Mouse (Mus musculus) naive thymus-derived CD4-positive, alpha-beta T cell, adult 5 months (primary cell): ENCODE data around the gene Ehd1. TPM values are rescaled to one million over a fixed set of nuclear protein-coding genes. Genes with fewer than 3 reads are reported as not detected.

Experiments
- polyA plus RNA-seq: library from polyadenylated mRNA; unstranded; fragments of 100-300 nt; shearing (Covaris generic); gene quantifications from one replicate; pipeline ENCODE4 v1.2.1, GENCODE M21; 2017

Gene Ehd1
- polyA plus RNA-seq, result 15.0 TPM

GRCm38 (mm10) chr19:6276426-6277421 is at the start of gene Ehd1:
Gene Ehd1, plus strand, starts transcription at chr19:6276725.

GRCm38 (mm10) chr19:6235084-6236052 is 41.2 kb upstream of the Ehd1 start, which contains the start of gene Ppp2r5b:
Gene Ppp2r5b, minus strand, starts transcription at chr19:6235872.

GRCm38 (mm10) chr19:6241274-6242107 is 35.0 kb upstream of the Ehd1 start, which contains the start of gene Atg2a:
Gene Atg2a, plus strand, starts transcription at chr19:6241668.

GRCm38 (mm10) chr19:6306137-6306551 is 29.6 kb downstream of the Ehd1 start, which contains the start of gene Cdc42bpg:
Gene Cdc42bpg, plus strand, starts transcription at chr19:6306456.

GRCm38 (mm10) chr19:6334673-6335457 is 58.3 kb downstream of the Ehd1 start, which contains the start of gene Men1:
Gene Men1, plus strand, starts transcription at chr19:6334979.

GRCm38 (mm10) chr19:6340524-6341452 is 64.3 kb downstream of the Ehd1 start, which contains the start of gene Map4k2:
Gene Map4k2, plus strand, starts transcription at chr19:6341135.

Other genes starting within 250 kb of the Ehd1 start
- 69.3 TPM for gene Syvn1, start 230.1 kb upstream of the Ehd1 start, polyA plus RNA-seq
- 37.0 TPM for gene Mrpl49, start 218.9 kb upstream of the Ehd1 start, polyA plus RNA-seq
- gene Fau, start 218.9 kb upstream of the Ehd1 start, polyA plus RNA-seq, result 1,034 TPM
- gene Znhit2, start 215.5 kb upstream of the Ehd1 start, polyA plus RNA-seq, result 20.1 TPM
- gene Tm7sf2, start 208.4 kb upstream of the Ehd1 start, polyA plus RNA-seq, result 15.6 TPM
- 109 TPM for gene Vps51, start 199.5 kb upstream of the Ehd1 start, polyA plus RNA-seq
- not detected for gene Tmem262, start 196.7 kb upstream of the Ehd1 start, polyA plus RNA-seq
- 0.80 TPM for gene Gm28374, start 194.5 kb upstream of the Ehd1 start, polyA plus RNA-seq
- 27.6 TPM for gene Zfpl1, start 191.8 kb upstream of the Ehd1 start, polyA plus RNA-seq
- 0.58 TPM for gene Cdca5, start 191.7 kb upstream of the Ehd1 start, polyA plus RNA-seq
- not detected for gene AC131692.1, start 182.3 kb upstream of the Ehd1 start, polyA plus RNA-seq
- not detected for gene Naaladl1, start 170.9 kb upstream of the Ehd1 start, polyA plus RNA-seq
- gene Sac3d1, start 158.1 kb upstream of the Ehd1 start, polyA plus RNA-seq, result 13.0 TPM
- gene Snx15, start 148.4 kb upstream of the Ehd1 start, polyA plus RNA-seq, result 41.7 TPM
- gene Batf2, start 135.7 kb upstream of the Ehd1 start, polyA plus RNA-seq, result not detected
- gene Arl2, start 135.2 kb upstream of the Ehd1 start, polyA plus RNA-seq, result 23.4 TPM
- gene Majin, start 92.3 kb upstream of the Ehd1 start, polyA plus RNA-seq, result not detected
- gene Gpha2, start 50.3 kb upstream of the Ehd1 start, polyA plus RNA-seq, result not detected
- 22.5 TPM for gene Ppp2r5b, start 40.9 kb upstream of the Ehd1 start, polyA plus RNA-seq
- gene Atg2a, start 35.1 kb upstream of the Ehd1 start, polyA plus RNA-seq, result 91.9 TPM
- 0.21 TPM for gene Cdc42bpg, start 29.7 kb downstream of the Ehd1 start, polyA plus RNA-seq
- gene Men1, start 58.3 kb downstream of the Ehd1 start, polyA plus RNA-seq, result 54.5 TPM
- 212 TPM for gene Map4k2, start 64.4 kb downstream of the Ehd1 start, polyA plus RNA-seq
- 554 TPM for gene Sf1, start 87.0 kb downstream of the Ehd1 start, polyA plus RNA-seq
- gene Pygm, start 107.7 kb downstream of the Ehd1 start, polyA plus RNA-seq, result 8.2 TPM
- gene Rasgrp2, start 122.6 kb downstream of the Ehd1 start, polyA plus RNA-seq, result 594 TPM
- not detected for gene Nrxn2, start 142.0 kb downstream of the Ehd1 start, polyA plus RNA-seq